Comparison of ENCODE assay signal across 8 mouse cellular contexts in genomic region chr2:3769260-3769659, GRCm38 (mm10).
DNase-seq lines count a peak whose midpoint lies in the region; ATAC-seq and TF ChIP-seq lines count a peak whose summit lies in the region.

No protein-coding gene starts in this region.

- H3K36me3 ChIP-seq in CH12.LX (replicated peaks in 1 of 2; ENCODE audit: control insufficient read depth in 1 of 2, insufficient read depth in 1 of 2, low read length in 1 of 2) = peaks cover 7 to 61% of the 10 kb centered on the region in 2 experiments
- no peaks in the 10 kb centered on the region for H3K36me3 ChIP-seq in lung, postnatal 0 days (ENCODE audit: insufficient read depth, low read length)

- 29% methylated on average over 6 of the region's 6 CpGs for WGBS in lung, postnatal 0 days

- no peak for TF ChIP-seq EP300 in CH12.LX (IDR thresholded peaks at IDR 0.05; ENCODE audit: low read length)
- TF ChIP-seq EP300 in lung, postnatal 0 days (IDR thresholded peaks at IDR 0.05) = no peak

- dilution Hi-C loops in CH12.LX (cut with MboI; ENCODE audit: extremely low pct_ligation_motif_present, extremely low pct_unique_long_range_greater_than_20kb, low sequenced_read_pairs) = no loop called here

- no peak for TF ChIP-seq POLR2A in CH12.LX (IDR thresholded peaks at IDR 0.05; ENCODE audit: low read depth, low read length)

- peak; percentile 75 to 88 for TF ChIP-seq CTCF in CH12.LX (conservative IDR thresholded peaks at IDR 0.05 in 1 of 2, IDR thresholded peaks at IDR 0.05 in 1 of 2; ENCODE audit: low read depth in 2 of 2, low read length in 2 of 2)
- peak; percentile 94 for TF ChIP-seq CTCF in lung, postnatal 0 days (IDR thresholded peaks at IDR 0.05)

- TF ChIP-seq RAD21 in CH12.LX (IDR thresholded peaks at IDR 0.05; ENCODE audit: low read depth, low read length) = peak; percentile 96

- H3K9ac ChIP-seq in CH12.LX (ENCODE audit: insufficient read depth, low read depth) = no peak overlapping the region
- H3K9ac ChIP-seq in lung, postnatal 0 days (replicated peaks; ENCODE audit: low read depth) = no peak overlapping the region

- peak; percentile 52 for ATAC-seq in lung, postnatal 0 days

- peaks cover 19% of the 10 kb centered on the region for H3K79me2 ChIP-seq in CH12.LX (replicated peaks; ENCODE audit: control insufficient read depth, extremely low read depth, insufficient read depth, poor library complexity, severe bottlenecking)

- no peak overlapping the region for H3K4me2 ChIP-seq in CH12.LX (ENCODE audit: insufficient read depth, low read depth, poor library complexity, severe bottlenecking)
- H3K4me2 ChIP-seq in lung, postnatal 0 days (replicated peaks; ENCODE audit: low read depth, low read length) = no peak overlapping the region

- peaks cover 4 to 42% of the 10 kb centered on the region in 2 experiments for H3K4me1 ChIP-seq in CH12.LX (ENCODE audit: control insufficient read depth in 1 of 2, insufficient read depth in 2 of 2)
- H3K4me1 ChIP-seq in lung, postnatal 0 days (ENCODE audit: insufficient read depth, low read depth, low read length) = 0 out of 2 replicates have a peak, but pooled peaks cover 2% of the 10 kb centered on the region

- H3K9me3 ChIP-seq in CH12.LX (replicated peaks; ENCODE audit: low read length) = no peaks in the 10 kb centered on the region
- H3K9me3 ChIP-seq in lung, postnatal 0 days (ENCODE audit: low read length) = no peaks in the 10 kb centered on the region

- H3K27ac ChIP-seq in CH12.LX (ENCODE audit: insufficient read depth, low read depth) = no peak overlapping the region
- H3K27ac ChIP-seq in lung, postnatal 0 days (ENCODE audit: low read length) = no peak overlapping the region

- in situ Hi-C loops in CH12.LX (cut with MboI; ENCODE audit: low pct_ligation_motif_present, low pct_unique_long_range_greater_than_20kb, low sequenced_read_pairs) = loop anchor here (10.0 kb wide), 1 partner anchor 234 kb away; no protein-coding TSS in a partner anchor

- no peaks in the 10 kb centered on the region for H3K27me3 ChIP-seq in CH12.LX (replicated peaks)
- H3K27me3 ChIP-seq in lung, postnatal 0 days (replicated peaks; ENCODE audit: insufficient read depth, low read length) = no peaks in the 10 kb centered on the region

- intact Hi-C loops in heart, postnatal 36 days (cut with DNase I) = loop anchor here (1.0 to 10.0 kb wide), 2 partner anchors 54 to 223 kb away; no protein-coding TSS in a partner anchor

- DNase-seq in CH12.LX (ENCODE audit: extremely low read depth) = peak; percentile 83
- DNase-seq in adrenal gland, postnatal 14 days = peak; percentile 83
- DNase-seq in embryo, embryonic 9.5 days (ENCODE audit: extremely low spot score) = peak; percentile 70
- peak; percentile 63 to 82 for DNase-seq in heart, postnatal 36 days
- peak; percentile 86 for DNase-seq in kidney, postnatal 4 days
- peak; percentile 84 for DNase-seq in lung, postnatal 0 days (ENCODE audit: low spot score)
- peak; percentile 68 for DNase-seq in retina, adult 2 months (ENCODE audit: low read depth, low spot score)
- peak; percentile 46 to 67 for DNase-seq in urinary bladder, postnatal 36 days (ENCODE audit: low spot score in 2 of 2)

- no peak overlapping the region for H3K4me3 ChIP-seq in CH12.LX (replicated peaks in 1 of 3; ENCODE audit: low read depth in 2 of 3, low read length in 2 of 3, poor library complexity in 1 of 3)
- no peak overlapping the region for H3K4me3 ChIP-seq in lung, postnatal 0 days (ENCODE audit: low read depth, low read length)

TF ChIP-seq in CH12.LX, 34 proteins besides CTCF, POLR2A, EP300 and RAD21:
- no peak for TF ChIP-seq POLR2AphosphoS2 (IDR thresholded peaks at IDR 0.05; ENCODE audit: low read depth, low read length)
- TF ChIP-seq MXI1 (IDR thresholded peaks at IDR 0.05; ENCODE audit: low read depth, low read length) = no peak
- TF ChIP-seq SMC3 (IDR thresholded peaks at IDR 0.05; ENCODE audit: low read depth, low read length) = peak; percentile 97
- TF ChIP-seq ELF1 (IDR thresholded peaks at IDR 0.05; ENCODE audit: low read depth, low read length) = no peak
- TF ChIP-seq MEF2A (IDR thresholded peaks at IDR 0.05; ENCODE audit: borderline replicate concordance, low read depth, low read length) = no peak
- peak; percentile 42; the same call in 1 of the 2 replicates for TF ChIP-seq ZNF384 (IDR thresholded peaks at IDR 0.05; ENCODE audit: low read depth, low read length)
- no peak for TF ChIP-seq JUND (conservative IDR thresholded peaks at IDR 0.05; ENCODE audit: low read depth, low read length)
- TF ChIP-seq BHLHE40 (IDR thresholded peaks at IDR 0.05; ENCODE audit: low read depth, low read length) = no peak
- TF ChIP-seq HCFC1 (IDR thresholded peaks at IDR 0.05; ENCODE audit: low read depth, low read length) = no peak
- TF ChIP-seq MYC (IDR thresholded peaks at IDR 0.05; ENCODE audit: low read depth, low read length) = no peak
- TF ChIP-seq UBTF (IDR thresholded peaks at IDR 0.05; ENCODE audit: low read depth, low read length) = no peak
- no peak for TF ChIP-seq PAX5 (IDR thresholded peaks at IDR 0.05; ENCODE audit: low read length)
- TF ChIP-seq NRF1 (IDR thresholded peaks at IDR 0.05; ENCODE audit: low read depth, low read length) = no peak
- no peak for TF ChIP-seq E2F4 (IDR thresholded peaks at IDR 0.05; ENCODE audit: insufficient replicate concordance, low read depth, low read length)
- TF ChIP-seq IRF4 (IDR thresholded peaks at IDR 0.05; ENCODE audit: low read depth, low read length) = no peak
- TF ChIP-seq KAT2A (IDR thresholded peaks at IDR 0.05; ENCODE audit: insufficient replicate concordance, low read length) = no peak
- TF ChIP-seq ZC3H11A (IDR thresholded peaks at IDR 0.05; ENCODE audit: low read depth, low read length) = peak; percentile 94
- no peak for TF ChIP-seq GABPA (IDR thresholded peaks at IDR 0.05; ENCODE audit: insufficient replicate concordance, low read depth, low read length)
- TF ChIP-seq TCF12 (IDR thresholded peaks at IDR 0.05; ENCODE audit: low read depth, low read length) = no peak
- TF ChIP-seq MAZ (IDR thresholded peaks at IDR 0.05; ENCODE audit: low read depth, low read length) = no peak
- no peak for TF ChIP-seq NELFE (IDR thresholded peaks at IDR 0.05; ENCODE audit: low read depth, low read length)
- no peak for TF ChIP-seq TBP (conservative IDR thresholded peaks at IDR 0.05; ENCODE audit: low read depth, low read length)
- TF ChIP-seq RCOR1 (conservative IDR thresholded peaks at IDR 0.05; ENCODE audit: low read depth, low read length) = no peak
- TF ChIP-seq ETS1 (conservative IDR thresholded peaks at IDR 0.05; ENCODE audit: low read depth, low read length) = no peak
TF ChIP-seq in CH12.LX: peak in this region for 3.
